Comparison of ENCODE assay signal across 35 mouse cellular contexts in the genomic region with DNA sequence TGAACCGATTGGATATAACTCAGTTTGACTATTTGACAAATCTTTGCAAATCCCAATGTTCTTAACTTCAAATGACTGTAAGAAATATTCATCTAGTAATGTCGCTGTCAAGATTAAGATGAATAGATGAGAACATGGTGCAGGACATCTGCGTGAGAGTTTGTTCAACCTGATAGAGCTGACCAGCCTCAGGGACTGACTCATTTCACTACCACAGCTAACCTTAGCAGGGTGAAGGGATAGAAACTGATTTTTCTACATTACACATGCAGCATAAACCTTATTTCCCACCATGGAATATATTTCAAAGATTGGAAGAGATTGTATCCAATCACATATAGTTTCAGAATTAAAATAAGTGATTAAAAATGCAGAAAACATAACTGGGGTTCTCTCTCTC.
"Had no signal": no experiment of that assay in that cellular context is flagged by ENCODE, and none has a peak within 500 bp of the region (broad histone marks: within the 10 kb centered on the region; RNA-seq: fewer than 3 reads in every experiment).

No protein-coding gene starts in this region.

- H3K9me3 ChIP-seq: heart, embryonic 10.5 days; heart, embryonic 12.5 days; heart, embryonic 15.5 days; hindbrain, embryonic 12.5 days; hindbrain, embryonic 13.5 days; hindbrain, embryonic 15.5 days; intestine, embryonic 15.5 days; kidney, embryonic 15.5 days had no signal

- H3K27ac ChIP-seq: heart, embryonic 10.5 days; heart, embryonic 13.5 days; heart, embryonic 15.5 days; hindbrain, embryonic 10.5 days; hindbrain, embryonic 12.5 days; hindbrain, embryonic 13.5 days; hindbrain, embryonic 14.5 days; hindbrain, embryonic 15.5 days; hindbrain, postnatal 0 days; intestine, embryonic 15.5 days; kidney, embryonic 15.5 days; kidney, postnatal 0 days; left cerebral cortex, adult 2 months had no signal

- H3K4me3 ChIP-seq: heart, embryonic 10.5 days; heart, embryonic 12.5 days; heart, embryonic 13.5 days; heart, embryonic 15.5 days; hindbrain, embryonic 10.5 days; hindbrain, embryonic 12.5 days; hindbrain, embryonic 13.5 days; hindbrain, embryonic 15.5 days; intestine, embryonic 15.5 days; kidney, embryonic 15.5 days; layer of hippocampus, adult 2 months; left cerebral cortex, adult 2 months had no signal

- H3K27me3 ChIP-seq: heart, embryonic 12.5 days; heart, embryonic 13.5 days; heart, embryonic 15.5 days; hindbrain, embryonic 12.5 days; hindbrain, embryonic 13.5 days; hindbrain, embryonic 15.5 days; intestine, embryonic 15.5 days; kidney, embryonic 15.5 days had no signal

- H3K36me3 ChIP-seq: heart, embryonic 10.5 days; heart, embryonic 12.5 days; heart, embryonic 13.5 days; heart, embryonic 15.5 days; hindbrain, embryonic 10.5 days; hindbrain, embryonic 12.5 days; hindbrain, embryonic 13.5 days; hindbrain, embryonic 15.5 days; intestine, embryonic 15.5 days; kidney, embryonic 15.5 days had no signal

- H3K4me1 ChIP-seq: heart, embryonic 12.5 days; heart, embryonic 13.5 days; heart, embryonic 15.5 days; hindbrain, embryonic 15.5 days; intestine, embryonic 15.5 days; kidney, embryonic 15.5 days had no signal

- ATAC-seq: hindbrain, embryonic 16.5 days; hindbrain, postnatal 0 days; inflammation-experienced regulatory T-cells, adult 6 months; intestine, embryonic 15.5 days; intestine, embryonic 16.5 days; intestine, postnatal 0 days had no signal

- DNase-seq: heart, postnatal 10 days; heart, postnatal 14 days; heart, postnatal 4 days; kidney, adult 11 months; kidney, adult 18-20 months; kidney, adult 2 months; kidney, adult 8-10 months; kidney, adult 9 months; kidney, postnatal 10 days; kidney, postnatal 14 days; kidney, postnatal 25 days; kidney, postnatal 36 days; kidney, postnatal 4 days; layer of hippocampus, adult 9-11 months; layer of hippocampus, postnatal 36 days had no signal

- H3K4me2 ChIP-seq: heart, embryonic 11.5 days; heart, embryonic 12.5 days; heart, embryonic 13.5 days; heart, embryonic 15.5 days; hindbrain, embryonic 12.5 days; hindbrain, embryonic 13.5 days; hindbrain, embryonic 14.5 days; hindbrain, embryonic 15.5 days; intestine, embryonic 15.5 days; kidney, embryonic 15.5 days had no signal

- H3K9ac ChIP-seq: heart, embryonic 12.5 days; heart, embryonic 13.5 days; heart, embryonic 15.5 days; hindbrain, embryonic 12.5 days; hindbrain, embryonic 13.5 days; hindbrain, embryonic 14.5 days; hindbrain, embryonic 15.5 days; intestine, embryonic 15.5 days; kidney, embryonic 15.5 days had no signal
